Mouse (Mus musculus) gastrocnemius, postnatal 36 days (tissue): ENCODE data around the gene Efl1. TPM values are rescaled to one million over a fixed set of nuclear protein-coding genes. Genes with fewer than 3 reads are reported as not detected.
A peak's percentile ranks its signal among the peaks of the same experiment; 100 is the strongest.

ENCODE experiments used
- DNase-seq, 2 experiments: peaks; one replicate each; pipeline ENCODE4 v3.0.0; 2022
- intact Hi-C: fragments of 180-260 bp; cut with DNase I; formaldehyde crosslinking; loops from one replicate; pipeline ENCODE4 v1.15.1; 2025
- long read RNA-seq, 2 experiments: library from polyadenylated mRNA; stranded (forward); transcript quantifications; one replicate each; pipeline ENCODE4 v2.0.0; 2021
- total RNA-seq, 2 experiments: library from RNA; stranded (reverse); gene quantifications; 2 replicates each; pipeline ENCODE4 v1.2.3; 2021

The Efl1 gene
- 1 to 10 TPM; 7.5 to 8.8 TPM for total RNA-seq
- long read RNA-seq, experiment 1, partial matches to known transcripts, result 2 of 3 reads
- long read RNA-seq, experiment 1, other reads (novel, unspliced or antisense), result 0 of 3 reads
- long read RNA-seq, experiment 2, partial matches to known transcripts, result 1 of 2 reads
- long read RNA-seq, experiment 2, other reads (novel, unspliced or antisense), result 1 of 2 reads

DNA sequence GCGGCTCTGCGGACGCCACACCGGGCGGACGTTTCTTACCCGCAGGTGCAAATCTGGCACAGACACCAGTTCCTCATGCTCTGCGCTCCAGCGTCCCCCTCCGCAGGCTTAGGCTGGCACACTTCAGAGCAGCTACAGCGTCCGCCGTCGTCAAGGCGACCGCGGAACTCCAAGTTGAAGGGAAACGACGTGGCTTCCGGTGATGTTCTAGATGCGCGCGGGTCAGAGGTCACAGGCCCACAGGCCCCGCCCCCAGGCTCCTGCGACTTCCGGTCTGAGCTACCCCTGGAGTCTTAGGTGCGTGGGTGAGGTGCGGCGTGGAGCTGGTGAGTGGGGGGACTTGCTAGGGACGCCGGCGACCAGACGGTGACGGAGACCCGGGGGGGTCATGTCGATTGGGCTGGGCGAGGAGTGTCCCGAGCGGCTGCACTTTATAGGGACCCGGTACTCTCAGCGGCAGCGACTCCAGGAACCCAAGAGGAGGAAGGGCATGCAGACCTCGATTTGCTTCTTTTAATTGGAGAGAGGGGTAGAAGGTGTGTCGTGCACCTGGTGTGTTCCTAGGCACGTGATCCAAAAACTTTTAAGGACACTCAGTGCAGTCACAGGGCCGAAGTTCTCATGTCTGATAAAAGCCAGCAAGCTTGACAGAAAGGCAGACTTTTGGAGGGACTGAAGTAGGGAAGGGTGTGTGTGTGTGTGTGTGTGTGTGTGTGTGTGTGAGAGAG is at the start of gene Efl1, which contains the start of gene Saxo2:
Gene Efl1, plus strand, starts transcription at position 262 of the 728 bp plus-strand sequence.
Gene Saxo2, minus strand, starts transcription at position 176 of the 728 bp plus-strand sequence.
- DNase-seq, result peak; percentile 89 to 90
- intact Hi-C loops, result no loop called here

DNA sequence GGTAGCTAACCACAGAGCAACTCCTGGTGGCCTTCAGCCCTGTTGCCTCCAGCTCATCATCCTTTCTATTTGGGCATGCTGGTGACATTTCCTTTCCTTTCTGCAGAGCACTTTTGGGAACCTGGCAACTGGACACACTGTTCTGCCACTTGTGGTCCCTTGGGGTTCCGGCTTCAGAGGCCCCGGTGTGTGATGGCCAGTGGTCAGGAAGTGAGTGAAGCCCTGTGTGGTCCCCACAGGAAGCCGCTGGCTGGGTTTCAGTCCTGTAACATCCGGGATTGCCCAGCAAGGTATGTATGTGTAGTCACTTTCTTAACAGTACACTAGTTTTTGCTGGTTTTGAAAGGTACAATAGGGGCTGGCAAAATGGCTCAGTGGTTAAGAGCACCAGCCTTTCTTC is 46.4 kb upstream of the Efl1 start:
- intact Hi-C loops, result no loop called here
- no peak for DNase-seq

DNA sequence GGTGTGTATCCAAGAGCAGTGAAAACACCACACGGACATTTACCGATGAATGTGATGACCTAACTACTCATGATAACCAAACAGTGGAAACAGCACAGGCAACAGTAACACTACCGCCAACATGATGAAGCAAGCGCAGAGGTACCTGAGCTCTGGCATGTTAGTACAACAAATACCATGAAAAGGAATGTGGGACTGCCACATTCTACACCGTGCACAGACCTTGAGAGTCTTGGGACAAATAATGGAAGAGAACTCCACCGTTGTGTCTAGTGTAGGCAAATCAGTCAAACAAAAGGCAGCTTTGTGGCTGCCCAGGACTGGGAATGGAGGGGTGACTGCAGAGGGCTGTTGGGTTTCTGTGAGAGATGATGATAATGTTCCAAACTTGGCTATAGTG is 43.0 kb upstream of the Efl1 start:
- no peak for DNase-seq
- intact Hi-C loops, result no loop called here

DNA sequence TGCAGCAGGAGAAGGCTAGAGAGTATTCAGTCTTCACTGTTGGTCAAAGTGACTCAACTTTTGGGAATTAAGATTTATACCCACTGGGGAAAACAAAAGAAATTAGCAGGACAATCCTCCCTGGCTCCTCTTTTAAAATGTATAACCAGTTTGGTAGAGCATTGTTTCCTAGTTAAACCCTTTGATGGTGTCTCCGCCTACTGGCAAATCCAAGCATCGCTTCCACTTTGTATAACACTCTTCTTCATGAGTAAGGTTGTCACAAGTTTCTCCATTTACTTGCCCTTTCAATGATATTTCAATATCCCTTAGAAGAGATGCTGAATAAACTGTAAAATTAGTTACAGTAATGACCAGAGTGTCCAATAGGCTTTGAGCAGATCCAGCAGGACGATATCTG is 38.8 kb upstream of the Efl1 start:
- intact Hi-C loops, result no loop called here
- DNase-seq, result no peak

DNA sequence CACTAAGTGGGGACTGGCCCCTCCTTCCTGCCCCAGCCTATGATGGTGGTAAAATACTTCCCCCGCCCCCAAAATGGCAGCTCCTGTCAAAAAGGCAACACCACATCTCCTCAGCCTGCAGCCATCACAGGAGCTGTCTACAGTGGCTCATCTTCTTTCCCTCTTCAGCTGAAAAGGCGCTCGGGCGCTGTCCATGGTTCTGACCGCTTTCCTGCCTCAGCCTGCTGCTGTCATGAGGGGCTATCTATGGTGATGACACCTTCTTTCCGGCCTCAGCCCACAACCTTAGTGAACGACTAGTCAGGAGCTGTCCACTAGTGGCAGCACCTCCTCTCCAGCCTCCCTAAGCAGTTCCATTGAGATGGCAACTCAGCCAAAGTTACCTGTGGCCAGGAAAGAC is 23.1 kb upstream of the Efl1 start:
- peak in 1 of 2 experiments; percentile 8 for DNase-seq
- intact Hi-C loops, result no loop called here

DNA sequence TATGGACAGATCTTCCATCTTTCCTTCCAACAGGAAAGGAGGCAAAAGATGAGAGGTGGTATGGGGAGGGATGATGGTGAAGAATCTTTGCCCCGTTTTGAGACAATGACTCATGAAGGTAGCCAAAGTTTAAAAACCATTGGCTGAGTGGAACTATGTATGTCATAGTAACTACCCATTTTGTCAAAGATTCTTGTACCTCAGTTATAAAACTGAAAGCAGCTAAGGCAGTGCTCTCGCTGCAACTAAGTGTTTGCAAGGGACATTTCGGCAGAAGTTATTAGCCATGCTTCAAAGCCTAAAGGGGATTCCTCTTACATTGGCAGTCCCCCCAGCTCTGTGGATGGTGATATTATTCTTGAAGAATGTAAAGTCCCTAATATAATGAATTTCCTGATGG is 1.2 kb upstream of the Efl1 start:
- DNase-seq, result no peak
- intact Hi-C loops, result no loop called here

DNA sequence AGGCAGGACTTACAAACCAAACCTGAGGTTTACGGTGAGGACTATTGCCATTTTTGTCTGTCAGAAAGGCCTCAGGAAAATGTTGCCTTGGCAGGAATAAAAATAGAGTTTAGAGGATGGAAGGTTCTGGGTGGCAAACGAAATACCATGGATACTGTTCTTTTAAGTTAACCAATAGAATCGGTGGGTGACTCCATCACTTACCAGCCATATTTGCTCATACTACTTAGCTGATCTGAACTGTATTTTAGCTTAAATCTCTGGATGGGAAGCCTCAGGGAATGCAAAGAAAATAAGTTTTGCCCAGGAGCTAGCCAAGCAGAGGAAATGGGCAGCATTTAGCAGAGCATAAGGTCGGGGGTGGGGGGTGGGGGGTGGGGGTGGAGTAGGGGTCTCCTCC is 505 bp upstream of the Efl1 start:
- intact Hi-C loops, result no loop called here

DNA sequence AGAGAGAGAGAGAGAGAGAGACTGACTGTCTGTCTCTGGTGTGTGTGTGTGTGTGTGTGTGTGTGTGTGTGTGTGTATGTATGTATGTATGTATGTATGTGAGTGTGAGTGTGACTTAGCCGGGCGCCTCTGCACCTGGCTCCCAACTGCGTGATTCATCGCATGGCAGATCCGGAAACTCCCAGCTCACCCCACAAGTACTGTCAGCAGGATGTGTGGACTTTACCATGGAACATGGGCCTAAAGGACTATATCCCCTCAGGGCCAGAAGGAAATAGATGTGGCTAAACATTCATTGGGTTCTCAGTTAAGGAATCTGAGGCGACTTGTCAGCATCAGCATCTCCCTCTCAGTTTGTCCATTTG is 649 bp downstream of the Efl1 start:
- intact Hi-C loops, result no loop called here
- DNase-seq, result no peak

More for the DNA sequence above, 505 bp upstream of the Efl1 start:
- no peak for DNase-seq

DNA sequence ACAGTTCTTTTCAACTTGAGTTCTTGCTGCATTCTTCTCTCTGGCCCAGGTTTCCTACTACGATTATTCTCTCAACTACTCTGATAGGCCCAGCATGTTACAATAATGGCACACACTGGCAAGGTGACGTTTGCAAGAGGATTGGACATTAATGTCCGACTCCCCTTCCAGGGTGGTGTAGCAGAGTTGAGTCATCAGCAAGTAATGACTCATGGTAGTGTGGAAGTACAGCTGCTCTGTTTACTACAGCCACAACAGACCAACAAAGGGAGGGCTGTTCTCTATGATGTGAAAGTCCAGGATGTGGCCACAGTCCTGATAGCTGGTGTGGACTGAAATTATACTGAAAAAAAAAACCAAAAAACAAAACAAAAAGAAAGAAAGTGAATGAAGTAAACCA is 16.2 kb downstream of the Efl1 start:
- intact Hi-C loops, result no loop called here
- DNase-seq, result no peak

DNA sequence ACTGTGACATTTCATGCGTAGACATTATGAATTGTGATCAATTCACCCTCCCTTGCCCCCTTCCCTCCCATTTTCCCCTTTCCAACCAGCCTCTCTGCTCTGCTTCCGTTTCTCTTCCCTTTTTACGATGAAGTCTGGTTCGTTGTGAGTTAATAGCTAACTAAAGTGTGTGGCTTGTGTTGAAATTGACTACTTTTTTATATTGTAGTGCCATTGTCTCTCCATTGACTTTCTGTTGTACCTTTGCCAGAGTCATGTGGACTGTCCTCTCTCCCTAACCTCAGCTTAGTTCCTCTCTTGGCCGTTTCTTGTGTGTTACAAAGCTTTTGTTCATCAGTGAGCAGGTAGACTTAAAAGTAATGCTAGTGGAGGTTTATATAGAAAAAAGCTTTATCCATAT is 27.6 kb downstream of the Efl1 start:
- intact Hi-C loops, result no loop called here
- DNase-seq, result no peak

DNA sequence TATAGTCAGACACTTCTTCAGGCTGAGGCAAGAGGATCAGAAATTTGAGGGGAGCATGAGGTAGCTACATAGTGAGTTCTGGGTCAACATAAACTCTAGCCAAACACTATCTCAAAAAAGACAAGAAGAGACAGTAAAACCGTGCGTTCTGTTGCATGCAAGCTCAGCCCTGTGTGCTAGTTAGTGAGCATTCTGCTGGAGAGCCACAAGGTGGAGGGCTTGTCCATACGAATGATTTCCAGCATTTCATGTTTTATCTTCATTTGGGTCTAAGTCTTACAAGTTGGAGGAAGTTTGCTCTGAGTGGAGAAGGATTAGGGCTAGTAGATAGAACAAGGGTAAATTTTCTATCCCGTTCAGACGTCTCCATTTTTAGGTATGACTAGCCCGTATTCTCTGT is 28.4 kb downstream of the Efl1 start:
- intact Hi-C loops, result no loop called here
- no peak for DNase-seq

DNA sequence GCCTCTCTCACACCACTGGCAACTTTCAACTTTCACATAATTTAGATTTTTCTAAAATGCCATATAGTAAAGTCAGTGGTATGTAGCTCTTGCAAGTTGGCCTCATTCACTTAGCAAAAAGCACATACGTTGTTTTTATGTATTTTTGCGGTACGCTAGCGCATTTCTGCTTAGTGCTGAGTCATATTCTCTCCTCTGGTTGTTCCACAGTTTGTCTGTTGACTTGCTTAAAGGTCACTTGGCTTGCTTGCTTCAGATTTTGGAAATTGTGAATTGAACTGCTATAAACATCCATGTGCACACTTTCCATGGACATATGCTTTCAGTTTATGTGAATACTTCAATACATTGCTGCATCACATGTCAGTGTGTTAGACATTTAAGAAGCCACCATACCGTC is 31.5 kb downstream of the Efl1 start:
- intact Hi-C loops, result no loop called here
- DNase-seq, result no peak

DNA sequence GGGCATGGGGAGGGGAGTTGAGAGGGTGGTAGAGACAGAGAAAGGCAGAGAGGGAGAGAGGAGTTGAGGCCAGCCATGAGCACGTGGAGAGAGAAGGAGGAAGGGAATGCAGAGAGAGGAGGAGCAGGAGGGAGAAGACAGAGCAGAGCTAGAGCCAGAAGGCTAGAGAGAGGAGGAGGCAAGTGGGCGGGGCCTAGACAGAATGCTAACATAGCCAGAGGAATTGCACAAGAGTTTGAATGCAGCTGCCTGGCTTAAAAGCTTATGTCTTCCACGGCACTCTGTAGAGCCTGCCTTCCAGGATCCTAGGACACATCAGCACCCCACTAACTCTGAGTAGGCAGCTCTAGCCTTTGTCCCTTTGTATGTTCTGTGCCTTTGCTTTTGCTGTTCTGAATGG is 40.3 kb downstream of the Efl1 start:
- intact Hi-C loops, result no loop called here
- peak; percentile 22 to 45 for DNase-seq

DNA sequence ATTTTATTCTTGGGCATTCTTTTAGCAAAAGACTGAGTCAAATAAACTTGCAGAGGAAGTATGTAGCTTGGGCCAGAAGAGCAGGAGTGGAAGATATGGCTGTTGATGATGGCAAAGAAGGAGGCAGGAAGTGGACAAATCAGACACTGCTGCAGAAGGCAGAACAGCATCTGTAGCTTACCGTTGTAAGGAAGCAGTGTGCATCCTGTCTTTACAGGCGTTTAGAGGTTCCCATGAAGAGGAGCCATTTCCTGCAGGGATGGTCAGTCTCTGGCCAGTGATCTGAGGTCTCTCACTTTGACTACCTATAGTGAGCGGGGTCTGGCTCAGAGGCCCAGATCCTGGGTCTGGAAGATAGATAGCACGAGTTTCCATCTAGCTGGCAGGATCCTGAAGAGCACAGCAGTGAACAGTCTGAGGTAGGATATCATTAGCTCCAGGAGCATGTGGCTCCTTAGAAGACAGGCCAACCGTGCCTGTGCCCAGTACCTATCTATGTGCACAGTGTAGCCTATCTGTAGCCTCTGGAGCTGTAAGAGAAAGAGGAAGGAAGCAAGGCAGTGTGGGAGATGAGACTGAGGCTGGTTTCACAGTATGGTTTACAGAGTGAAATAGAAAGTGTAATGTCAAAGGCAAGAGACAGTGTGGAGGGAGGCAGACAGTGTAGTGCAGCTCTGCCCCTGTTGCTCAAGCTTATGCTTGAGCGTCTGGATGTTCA is 42.8 kb downstream of the Efl1 start:
- intact Hi-C loops, result no loop called here

DNA sequence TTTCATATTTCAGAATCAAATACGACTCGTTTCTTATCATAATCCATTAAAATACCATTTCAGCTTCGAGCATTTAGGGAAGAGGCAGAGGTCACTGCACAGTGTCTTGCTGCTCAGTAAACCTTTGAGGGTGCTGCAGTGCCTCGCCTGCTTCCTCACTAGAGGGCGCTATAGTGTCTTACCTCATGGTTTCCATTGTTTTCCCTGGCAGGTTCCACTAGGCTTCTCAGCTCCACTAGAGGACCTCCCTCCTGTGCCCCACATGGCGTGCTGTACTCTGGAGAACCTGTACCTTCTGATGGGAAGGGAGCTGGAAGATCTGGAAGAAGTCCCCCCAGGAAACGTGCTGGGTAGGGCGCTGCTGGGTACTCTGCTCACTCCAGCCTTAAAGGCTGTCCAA is 49.3 kb downstream of the Efl1 start:
- intact Hi-C loops, result no loop called here
- no peak for DNase-seq

More for the DNA sequence above, 42.8 kb downstream of the Efl1 start:
- DNase-seq, result no peak

DNA sequence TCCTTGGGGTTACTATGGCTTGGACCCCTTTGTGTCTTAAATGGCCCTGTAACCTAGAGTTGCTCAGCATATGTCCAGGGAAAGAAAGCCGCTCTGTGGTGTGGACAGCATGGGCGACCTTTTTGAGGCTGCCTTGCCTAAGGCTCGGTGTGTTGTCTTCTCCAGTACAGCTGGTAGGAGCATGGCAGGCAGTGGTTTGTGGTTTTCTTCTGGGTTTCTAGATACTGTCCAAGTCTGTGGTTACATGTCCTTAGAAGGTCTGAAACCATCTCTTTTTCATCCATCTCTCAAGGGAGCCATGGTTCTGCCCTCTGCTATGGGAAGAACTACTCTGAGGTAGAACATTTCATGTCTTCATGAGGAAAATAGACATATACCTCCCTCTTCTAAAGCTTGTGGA is 50.6 kb downstream of the Efl1 start:
- no peak for DNase-seq
- intact Hi-C loops, result no loop called here

DNA sequence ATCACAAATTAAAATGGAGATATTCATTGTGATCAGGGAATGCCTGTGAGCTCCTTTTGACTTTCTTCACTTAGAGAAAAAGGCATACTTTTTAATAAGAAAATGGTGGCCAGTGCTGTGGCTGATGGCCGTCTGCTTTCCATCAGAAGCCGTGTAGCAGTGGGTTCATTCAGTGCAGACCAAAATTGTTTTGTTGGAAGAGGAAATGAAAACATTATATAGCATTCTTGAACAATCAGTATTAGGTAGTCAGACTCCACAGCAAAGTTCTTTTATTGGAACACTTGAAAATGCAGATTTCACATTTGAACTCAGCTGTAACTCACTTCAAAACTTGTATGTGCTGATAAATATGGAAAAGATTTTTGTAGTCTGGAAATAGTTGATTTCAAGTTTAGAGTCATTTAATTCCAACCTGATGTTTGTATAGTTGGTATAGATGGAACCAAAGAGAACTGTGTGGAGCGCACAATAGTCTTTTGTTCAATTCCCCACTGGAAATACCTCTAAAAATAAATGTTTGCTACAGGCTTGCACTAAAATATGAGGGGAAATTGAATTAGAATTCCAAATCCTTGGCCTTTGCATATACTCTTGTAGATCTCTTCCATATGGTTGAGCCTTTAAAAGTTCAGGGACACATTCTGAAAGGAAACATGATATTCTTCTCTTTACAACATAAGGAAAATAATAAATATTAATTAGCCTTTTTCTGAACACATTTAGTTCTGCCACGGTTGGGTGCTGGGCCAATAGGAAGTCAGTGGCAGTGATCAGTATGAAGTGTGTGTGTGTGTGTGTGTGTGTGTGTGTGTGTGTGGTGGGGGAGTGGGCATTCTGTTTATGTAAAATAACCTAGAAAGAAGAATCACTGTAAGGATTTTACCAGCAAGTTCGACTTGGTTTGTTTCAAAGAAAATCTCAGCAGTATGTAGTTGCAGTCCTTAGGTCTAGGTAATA is 54.2 kb downstream of the Efl1 start:
- intact Hi-C loops, result no loop called here
- DNase-seq, result no peak

DNA sequence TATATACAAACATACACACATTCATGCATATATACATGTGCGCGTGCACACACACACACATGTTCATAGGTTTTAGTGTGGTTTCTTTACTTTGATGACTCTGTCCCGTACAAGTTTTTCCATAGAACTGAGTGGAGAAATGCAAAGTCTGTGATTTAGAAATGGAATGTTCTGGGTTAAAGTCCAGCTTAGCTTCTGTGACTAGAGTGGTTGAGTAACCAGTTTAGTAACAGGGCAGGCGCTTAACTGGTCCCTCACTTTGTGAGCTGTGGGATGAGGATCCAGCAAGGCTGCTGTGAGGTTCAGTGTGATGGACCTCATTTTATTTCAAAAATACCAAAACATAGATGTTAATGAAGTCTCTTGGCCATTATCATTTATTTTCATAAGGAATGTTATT is 60.8 kb downstream of the Efl1 start:
- intact Hi-C loops, result no loop called here
- DNase-seq, result no peak

DNA sequence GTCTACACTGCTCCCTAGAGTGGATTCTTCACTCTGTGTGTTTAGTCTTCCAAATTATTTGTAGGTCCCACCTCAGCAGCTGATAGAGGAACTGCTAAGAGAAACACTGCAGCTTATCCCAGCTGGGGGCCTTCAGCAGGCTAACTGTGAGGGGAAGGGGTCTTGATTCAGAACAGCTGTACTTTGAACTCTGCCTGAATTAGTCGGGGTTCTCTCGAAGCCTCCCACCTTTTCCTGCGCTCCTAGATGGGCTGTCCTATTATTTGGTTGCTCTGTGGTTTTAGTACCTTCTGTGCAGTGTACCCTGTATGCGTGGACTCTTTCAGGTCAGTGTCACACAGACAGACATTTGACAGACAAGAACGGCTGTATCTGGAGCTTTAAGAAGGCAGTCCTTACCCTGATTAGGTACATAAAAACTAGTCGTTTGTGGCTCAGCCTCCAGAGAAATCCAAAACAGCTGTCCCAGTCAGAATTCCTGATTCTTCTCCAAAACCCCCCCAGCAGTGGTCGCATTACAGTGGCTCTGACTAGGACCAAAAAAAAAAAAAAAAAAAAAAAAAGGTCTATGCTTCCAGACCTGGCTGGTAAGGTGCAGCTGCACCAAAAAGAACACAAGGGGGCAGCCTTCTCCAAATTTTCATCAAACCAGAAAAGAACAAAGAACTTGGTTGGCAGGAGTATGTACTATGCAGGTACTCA is 66.9 kb downstream of the Efl1 start:
- intact Hi-C loops, result loop anchor here (5.0 kb wide), 2 partner anchors 152 to 832 kb away; partner anchors contain the start of gene Mex3b
- peak in 1 of 2 experiments; percentile 14 for DNase-seq
